Mouse (Mus musculus) liver (tissue): ENCODE measurements around the gene Sez6l.
"Not testable (repeated sequence)": the region's sequence is repeated elsewhere in the genome, so short reads cannot be mapped to it uniquely, and the experiment has no call there.

Source experiments
- DNase-seq: peaks from one replicate; pipeline ENCODE4 v3.0.0-alpha.2; 2020; ENCODE audit warnings: mixed read lengths

Gene Sez6l

DNA sequence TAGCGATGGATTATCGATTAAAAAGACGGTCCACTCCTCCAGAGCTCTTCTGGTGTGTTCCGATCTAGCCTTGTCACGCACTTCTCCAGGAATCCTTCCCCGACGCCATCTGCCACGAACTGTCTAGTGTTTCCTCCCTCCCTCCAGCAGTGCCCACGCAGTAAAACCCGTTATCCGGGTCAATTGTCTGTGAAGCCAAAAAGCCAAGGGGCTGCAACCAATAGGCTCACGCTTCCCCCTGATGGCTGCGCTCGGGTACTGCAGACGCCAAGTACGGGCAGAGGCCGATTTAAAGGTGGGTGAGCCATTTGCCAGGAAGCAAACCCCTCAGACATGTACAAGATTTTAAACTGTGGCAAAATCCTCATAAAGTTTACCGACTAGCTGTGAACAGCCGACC lies 148.0 kb downstream of the Sez6l start:
- DNase-seq = peak; percentile 61

DNA sequence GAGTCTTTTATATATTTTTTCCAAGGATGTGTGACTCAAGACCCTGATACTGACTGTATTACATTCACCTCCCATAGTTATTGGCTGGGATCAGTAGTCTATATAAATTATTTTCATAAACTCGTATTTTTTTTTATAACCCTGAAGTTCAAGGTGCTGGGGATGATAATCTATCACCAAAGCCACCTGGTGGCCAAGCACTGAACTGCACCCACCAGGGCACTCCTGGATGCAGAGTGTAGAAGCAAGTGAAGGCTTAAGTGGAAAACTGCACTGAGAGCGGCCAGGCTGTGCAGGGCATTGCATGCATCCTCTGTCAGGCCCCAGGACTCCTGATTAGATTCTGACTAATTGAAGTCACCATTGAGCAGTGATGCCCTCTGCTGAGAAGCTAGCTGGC lies 149.7 kb downstream of the Sez6l start:
- DNase-seq = peak; percentile 68

DNA sequence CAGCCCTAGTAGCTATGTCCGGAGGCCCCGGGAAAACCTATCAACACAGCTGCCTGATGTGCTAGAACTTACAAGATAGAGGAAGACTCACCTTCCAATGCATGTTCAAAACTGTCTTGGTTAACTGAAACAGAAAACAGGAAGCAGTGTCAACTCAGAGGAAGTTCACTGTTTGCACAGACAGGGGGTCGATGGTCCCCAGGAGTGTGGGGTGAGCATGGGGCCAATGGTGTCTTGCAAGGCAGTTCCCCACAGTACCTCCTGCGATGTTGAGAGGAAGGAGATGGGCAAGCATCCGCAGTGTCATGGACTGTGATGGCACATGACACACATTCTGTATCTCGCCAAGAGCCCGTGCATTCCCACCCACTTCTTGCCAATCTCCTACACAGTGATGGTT lies 150.3 kb downstream of the Sez6l start:
- no peak for DNase-seq

DNA sequence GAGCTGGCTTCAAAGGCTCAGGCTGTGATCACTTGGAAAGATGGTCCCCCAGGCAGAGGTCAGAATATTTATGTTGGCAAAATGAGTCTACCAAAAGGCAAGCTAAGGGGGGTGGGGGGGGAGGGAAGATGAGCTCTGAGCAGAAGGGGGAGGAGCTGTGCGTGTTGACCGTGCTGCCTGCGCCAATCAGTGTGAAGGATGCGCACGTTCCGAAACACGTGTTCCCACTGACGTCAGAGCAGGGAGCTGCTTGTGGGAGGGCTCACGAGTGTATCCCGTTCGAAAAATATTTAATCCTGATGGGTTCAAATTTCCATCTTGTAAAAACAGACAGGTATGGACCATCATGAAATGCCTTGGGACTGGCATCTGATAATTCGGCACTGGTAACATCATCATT lies 157.4 kb downstream of the Sez6l start:
- no peak for DNase-seq

DNA sequence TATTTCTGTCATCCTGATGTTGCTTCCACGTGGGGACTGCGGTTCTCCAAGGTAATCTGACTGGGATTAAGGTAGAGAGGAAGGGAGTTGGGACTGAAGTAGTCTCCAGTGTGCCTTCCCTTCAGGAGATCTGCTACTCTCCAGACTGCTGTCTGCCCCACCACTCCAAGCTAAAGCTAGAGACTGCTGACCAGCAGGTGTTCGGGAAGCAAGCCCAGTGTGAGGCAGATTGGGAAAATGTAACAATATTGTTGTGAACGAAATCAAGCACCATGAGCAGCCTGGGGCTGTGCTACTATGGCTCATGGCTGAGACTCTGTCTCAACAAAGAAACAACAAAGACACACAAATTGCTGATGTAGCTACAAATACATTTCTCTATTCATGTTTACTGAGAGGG lies 159.0 kb downstream of the Sez6l start:
- no peak for DNase-seq

DNA sequence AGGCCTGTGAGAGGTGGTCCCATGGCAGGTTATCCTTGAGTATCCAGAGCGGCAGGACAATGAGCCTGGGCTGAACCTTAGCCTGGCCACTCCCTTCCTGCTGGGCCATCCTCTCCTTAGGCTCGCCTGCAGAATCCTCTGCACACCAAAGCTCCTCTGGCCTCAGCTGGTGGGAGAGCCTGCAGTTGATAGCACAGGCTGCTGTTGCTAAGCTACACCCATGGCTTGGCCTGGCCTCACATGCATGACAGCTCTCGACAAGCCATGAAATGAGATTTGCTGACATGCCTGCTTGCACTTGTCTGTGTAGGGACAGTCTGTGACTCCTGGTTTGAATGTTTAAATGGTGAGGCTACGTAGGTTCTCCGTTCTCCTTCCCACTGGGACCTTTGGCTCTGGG lies 160.3 kb downstream of the Sez6l start:
- DNase-seq = no peak

DNA sequence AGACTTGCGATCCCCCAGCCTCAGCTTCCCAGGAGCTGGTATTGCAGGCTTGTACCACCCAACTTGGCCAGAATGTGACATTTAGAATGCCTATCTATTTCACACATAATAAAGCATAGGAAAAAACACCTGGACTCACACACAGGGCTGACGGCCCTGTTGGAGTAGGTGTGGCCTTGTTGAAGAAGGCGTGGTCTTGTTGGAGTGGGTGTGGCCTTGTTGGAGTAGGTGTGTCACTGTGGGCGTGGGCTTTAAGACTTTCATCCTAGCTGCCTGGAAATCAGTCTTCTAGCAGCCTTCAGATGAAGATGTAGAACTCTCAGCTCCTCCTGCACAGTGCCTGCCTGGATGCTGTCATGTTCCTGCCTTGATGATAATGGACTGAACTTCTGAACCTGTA lies 164.2 kb downstream of the Sez6l start:
- DNase-seq = not testable (repeated sequence)

DNA sequence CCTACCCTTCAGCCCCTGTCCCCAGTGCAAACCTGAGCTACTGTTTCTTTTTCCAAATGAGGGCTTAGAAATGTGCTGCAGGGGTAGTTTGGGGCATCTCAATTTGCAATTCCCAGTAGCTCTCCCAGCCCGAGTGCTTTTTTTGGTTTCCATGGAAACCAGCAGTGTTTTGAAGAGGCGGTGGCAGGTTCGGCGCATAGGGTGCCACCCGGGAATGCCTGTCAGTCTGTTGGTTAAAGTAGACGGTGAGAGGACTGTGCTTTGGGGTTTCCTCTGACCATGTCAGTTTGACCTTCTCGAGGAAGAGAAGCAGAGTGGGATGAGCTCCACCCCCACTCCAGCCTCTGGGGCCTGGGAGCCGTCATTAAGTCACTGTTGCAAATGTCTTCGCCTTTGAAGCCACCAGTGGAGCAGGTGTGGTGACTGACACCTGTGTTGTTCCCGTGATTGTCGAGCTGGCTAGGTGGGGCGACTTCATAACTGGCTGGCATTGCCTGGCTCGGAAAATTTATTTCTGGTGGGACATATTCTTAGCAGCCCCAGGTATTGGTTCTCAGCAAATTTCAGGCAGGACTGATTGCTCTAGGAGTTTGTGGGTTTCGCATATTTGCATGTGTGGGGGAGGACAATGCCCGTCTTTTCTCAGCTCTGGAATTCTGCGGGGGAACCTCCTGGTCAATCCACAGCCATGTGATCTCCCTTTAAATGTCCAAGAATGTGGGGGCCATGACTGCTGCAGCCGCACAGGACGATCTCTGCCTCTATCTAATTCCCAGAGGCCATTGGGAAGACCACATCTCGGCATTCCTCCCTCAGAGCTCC lies 165.3 kb downstream of the Sez6l start:
- no peak for DNase-seq

DNA sequence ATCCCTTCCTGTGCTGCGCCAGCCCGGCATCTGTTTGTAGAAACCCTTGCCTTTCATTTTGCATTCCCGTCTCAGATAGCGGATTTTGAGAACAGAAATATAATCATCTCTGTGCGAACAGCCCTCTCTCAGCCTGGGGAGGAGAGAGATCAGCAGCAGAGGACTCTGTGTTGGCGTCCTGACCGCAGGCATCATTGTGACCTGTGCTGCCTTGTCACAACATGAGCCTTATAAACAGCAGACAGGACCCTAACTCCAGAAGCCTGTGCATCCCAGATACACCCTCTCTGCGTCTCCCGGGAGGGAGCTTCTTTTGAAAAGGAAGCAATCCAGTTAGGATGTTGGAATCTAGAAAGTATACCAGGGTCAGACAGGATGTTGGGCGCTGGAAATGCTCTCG lies 165.9 kb downstream of the Sez6l start:
- no peak for DNase-seq

DNA sequence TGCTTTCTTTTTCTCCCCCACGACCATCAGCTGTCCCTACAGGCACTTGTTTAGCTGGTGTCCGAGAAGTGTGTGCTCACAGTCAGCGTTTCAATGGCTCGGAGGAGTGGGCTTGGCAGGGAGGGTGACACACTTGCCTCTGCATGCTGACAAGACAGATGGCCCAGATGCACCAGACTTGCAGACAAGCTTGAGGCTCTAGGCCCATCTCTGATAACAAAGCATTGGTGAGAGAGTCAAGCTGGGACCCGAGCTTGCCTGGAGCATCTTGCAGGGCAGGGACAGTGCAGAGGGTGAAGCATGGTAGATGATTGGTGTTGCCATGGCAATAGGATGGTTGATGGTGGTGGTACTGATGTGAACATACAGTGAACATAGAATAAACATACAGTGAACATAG lies 167.7 kb downstream of the Sez6l start:
- DNase-seq = no peak

DNA sequence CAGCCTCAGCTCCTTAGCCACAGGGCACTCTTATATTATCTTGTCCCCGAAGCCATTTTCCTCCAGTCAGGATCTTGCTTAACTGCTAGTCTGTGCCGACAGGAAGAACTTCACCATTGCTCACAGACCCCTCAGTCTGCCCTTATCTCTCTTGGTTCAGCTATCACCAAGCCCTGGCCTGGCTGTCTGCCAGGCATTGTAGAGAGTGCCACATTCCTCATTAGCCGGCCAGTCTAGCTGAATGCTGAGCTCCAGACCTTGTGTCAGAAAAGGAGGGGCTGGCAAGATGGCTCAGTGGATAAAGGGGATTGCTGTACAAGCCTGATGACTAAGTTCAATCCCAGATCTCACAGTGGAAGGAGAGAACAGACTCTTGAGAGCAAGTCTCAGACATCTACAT lies 171.0 kb downstream of the Sez6l start:
- DNase-seq = no peak

DNA sequence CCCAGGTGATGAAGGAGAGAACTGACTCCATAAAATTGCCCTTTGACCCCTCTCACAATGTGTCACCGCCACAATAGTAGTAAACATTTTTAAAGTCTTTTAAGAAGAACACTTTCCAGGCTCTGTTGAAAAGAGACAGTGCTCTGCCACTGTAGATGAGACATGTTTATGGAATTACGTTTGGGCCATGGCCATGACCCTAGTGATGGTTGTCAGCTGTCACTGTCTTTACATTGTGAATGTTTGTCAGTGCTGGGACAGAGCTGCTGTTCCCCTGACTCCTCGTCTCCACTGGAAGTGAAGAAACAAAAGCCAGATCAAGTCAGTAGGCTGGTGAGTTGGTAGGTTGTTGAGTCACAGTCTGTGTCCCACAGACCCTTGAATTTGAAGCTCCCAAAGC lies 174.5 kb downstream of the Sez6l start:
- DNase-seq = no peak

DNA sequence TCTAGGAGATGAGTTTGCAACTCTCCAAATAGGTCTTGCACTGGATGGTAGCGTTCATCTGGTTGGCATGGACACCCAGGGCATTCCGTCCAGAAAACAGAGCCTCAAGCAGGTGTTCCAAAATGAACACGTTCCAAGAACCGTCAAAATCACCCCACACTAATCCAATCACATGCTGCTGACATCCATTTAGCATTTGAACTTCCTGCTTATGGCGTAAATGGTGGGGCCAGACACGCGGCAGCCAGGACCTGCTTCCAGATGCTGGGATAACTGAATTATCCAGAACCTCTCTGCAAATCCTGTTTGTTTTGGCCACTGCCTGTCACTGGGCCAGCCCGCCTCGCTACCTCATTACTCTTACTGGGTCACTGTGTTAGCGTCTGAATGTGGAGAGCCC lies 177.7 kb downstream of the Sez6l start:
- no peak for DNase-seq

DNA sequence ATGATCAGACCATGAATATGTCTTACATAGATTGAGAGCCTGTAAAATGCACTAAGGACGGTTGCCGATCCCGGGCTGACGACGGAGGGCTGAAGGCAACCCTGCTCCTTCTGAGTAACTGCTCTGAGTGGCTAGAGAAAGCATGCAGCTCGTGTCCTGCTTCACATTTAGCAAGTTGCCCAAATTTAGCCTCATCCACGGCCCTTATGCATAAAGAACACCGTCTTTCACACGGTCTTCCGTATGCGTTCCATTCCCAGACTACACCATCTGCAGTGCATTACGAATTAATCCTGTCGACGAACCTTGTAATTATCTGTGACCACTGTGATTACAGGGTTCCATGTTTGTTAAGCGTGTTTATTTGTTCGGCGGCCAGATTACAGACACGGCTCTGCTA lies 180.9 kb downstream of the Sez6l start:
- no peak for DNase-seq

DNA sequence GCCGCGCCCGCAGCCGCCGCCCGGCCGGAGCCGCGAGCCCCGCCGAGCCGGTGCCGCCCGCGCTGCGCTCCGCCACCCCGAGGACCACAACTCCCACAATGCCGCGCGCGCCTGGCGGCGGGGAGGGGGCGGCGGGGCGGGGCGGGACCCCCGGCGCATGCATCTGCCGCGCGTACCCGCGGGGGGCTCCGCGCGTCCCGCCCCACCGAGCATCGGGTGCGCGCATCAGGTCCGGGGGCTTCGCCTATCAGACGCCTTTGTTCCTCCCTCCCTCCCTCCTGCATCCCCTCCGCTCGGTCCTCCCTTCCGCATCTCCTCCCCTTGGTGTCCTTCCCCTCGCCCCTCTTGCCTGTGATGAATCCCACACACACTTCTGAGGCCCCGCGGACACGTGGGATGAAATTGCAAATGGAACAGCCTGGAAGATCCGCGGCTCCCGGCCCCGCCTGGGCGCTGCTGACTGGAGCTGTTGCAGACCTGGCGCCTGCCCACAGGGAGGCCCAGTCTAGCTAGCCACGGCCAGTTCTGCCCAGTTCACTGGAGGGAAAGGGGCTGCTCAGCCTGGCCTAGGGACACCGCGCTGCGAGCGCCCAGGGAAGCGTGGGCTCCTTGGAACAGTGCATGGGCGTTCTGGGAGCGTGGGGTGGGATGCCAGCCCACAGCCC lies 182.1 kb downstream of the Sez6l start, which contains the start of gene Asphd2:
TSS of gene Asphd2 (minus strand) at position 88 of the 665 bp plus-strand sequence.
- peak; percentile 54 for DNase-seq

DNA sequence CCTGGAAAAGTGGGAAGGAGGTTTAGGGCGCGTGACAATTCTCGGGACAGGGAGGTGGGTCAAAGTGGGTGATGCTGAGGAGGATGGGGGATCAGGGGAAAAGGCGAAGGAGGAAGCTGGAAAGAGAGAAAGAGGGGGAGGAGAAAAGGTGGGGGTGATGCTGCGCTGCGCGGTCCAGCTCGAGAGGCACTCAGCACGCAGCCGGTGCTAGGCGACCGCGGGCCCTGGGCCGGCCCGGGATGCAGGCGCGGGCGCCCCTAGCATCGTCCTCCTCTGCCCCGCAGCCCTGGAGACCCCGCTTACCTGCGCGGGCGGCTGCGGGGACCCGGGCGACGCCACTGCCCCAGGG lies 182.6 kb downstream of the Sez6l start:
- no peak for DNase-seq

DNA sequence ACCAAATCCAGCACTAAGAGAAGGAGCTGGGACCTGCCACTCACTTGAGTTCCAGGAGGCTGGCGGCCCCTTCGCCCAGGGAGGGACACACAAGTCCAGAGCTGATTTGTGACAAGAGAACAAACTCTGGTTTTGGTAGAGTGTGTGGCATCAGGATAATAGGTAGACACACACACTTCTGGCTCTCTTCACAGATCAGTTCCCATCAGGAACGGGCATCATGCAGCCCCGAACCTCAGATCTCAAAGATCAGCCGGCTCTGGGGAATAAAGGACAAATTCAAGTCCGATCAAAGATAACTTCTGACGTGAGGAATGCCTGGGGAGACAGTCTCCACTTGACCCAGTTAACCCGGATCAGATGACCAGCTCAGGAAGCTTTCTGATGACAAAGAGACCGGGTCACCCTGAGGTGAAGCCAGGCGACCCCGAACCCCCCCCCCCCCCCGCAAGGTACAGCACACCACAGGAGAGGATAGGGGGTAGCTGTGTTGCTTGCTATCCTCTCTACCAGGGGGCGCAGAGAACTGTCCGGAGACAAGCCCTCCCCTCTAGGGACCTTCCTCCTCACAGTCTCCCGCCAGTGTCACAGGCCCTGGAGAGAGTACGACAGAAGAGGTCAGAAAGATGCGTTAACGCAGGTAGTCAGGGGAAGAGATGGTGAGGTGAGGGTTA lies 183.1 kb downstream of the Sez6l start:
- no peak for DNase-seq

DNA sequence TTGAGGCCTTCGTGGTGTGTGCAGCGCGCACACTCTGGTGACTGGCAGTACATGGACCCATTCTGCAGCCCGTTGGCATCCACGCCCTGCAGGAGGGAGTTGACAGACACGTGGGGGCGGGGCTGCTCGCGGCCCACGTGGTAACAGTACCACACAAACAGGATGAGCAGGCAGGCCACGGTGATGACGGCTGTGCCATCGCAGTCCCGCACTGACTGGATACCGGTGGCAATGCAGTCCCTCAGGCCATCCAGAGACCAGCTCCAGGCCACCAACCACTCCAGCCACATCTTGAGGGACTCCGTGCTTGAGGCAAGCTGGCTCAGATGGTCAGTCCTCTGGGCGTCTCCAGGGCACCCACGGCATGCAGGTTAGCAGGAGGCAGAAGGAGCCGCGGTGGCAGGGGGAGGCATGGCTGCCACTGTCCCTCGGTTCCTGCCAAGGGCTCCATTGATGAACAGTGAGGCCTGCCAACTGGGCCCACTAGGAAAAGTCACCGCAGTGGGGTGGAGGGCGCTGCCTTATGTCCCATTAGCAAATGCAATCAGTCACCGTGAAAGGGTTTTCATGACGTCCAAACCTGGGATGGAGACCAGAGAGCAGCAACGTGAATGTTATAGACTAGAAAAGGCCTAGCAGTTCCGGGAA lies 185.2 kb downstream of the Sez6l start:
- no peak for DNase-seq

DNA sequence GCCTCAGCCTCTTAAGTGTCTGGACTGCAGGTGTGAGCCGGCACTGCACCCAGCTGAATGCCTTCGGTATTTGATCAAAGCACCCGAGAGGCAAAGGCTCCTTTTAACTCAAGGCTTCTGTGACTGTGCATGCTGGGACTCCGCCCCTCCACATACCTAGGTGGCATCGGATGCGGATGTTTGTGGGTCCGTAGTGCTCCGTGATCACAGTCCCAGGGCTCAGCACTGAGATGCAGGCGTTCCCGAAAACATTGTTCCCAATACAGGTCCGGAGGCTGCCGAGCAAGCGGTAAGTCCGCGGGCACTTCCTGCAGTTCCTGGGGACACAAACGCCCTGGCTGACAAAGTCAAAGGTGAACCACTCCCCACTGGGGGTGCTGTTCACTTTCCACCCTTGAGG lies 186.0 kb downstream of the Sez6l start:
- DNase-seq = no peak

DNA sequence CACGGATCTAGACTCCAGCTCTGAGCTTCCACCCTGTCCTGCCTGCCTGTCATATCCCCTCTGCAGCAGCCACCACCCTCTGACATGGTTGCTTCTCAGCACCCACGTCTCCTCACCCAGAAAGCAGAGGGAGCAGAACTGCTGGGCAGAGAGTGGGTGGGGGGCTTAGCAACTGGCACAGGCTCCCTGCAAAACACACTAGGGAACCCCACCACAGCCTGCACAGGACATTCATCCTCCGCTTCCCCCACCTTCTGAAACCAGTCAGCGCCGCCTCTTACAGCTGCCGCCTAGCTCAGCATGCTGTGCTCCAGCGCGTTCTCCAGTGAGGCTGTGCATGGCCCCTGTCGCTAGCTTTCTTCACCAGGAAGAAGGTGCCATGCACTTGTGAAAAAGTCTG lies 187.6 kb downstream of the Sez6l start:
- no peak for DNase-seq

DNA sequence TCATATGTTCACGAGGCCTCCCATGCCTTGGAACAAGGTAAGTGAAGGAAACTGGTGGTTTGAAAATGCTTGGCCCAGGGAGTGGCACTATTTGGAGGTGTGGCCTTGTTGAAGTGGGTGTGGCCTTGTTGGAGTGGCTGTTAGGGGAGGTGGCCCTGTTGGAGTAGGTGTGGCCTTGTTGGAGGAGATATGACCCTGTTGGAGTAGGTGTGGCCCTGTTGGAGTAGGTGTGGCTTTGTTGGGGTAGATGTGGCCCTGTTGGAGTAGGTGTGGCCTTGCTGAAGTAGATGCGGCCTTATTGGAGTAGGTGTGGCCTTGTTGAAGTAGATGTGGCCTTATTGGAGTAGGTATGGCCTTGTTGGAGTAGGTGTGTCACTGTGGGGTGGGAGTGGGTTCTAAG lies 191.0 kb downstream of the Sez6l start:
- peak; percentile 79 for DNase-seq

DNA sequence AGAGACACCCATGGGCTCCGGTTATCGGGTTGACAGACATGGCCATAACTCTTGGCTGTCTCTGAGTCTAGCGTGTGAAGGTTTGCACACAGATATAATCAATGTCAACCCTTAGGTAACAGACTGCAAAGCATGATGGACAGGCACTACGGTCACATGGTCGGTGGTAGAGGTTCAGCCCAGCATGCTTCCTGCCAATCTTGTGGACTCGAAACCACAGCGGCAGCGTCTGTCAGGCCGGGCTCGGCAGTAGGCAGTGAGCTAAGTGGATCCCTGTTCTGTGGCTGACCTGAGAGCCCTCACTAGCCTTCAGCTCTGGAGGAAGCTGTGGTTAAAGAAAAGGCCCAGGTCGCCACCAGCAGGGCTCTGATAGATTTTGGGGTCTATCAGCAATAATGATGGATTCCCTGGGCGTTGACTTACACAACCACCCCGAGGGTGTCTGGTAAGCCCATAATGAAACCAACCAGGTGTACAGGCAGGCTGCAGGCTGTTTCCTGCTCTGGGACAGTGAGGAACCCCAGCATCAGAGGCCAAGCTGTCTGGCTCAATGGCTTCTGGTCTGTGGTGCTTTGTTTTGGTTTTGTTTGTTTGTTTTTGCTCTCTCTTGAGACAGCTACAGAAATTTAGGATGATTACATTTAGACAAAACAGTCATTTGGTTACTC lies 192.0 kb downstream of the Sez6l start:
- peak; percentile 18 for DNase-seq
